Mouse (Mus musculus): ENCODE data around the gene S100a6. TPM values are rescaled to one million over a fixed set of nuclear protein-coding genes. Genes with fewer than 3 reads are reported as not detected.

The S100a6 gene
- polyA plus RNA-seq, 1 experiment from 2014 or later, result 6.1 TPM

- Histone ChIP-seq H3K9me3 (replicated peaks) (no peaks in the 10 kb centered on the region), H3K9ac (no peak within 1 kb of the TSS), H3K4me2 (no peak within 1 kb of the TSS), H3K27me3 (no peaks in the 10 kb centered on the region), H3K4me1 (replicated peaks) (no peaks in the 10 kb centered on the region), H3K4me3 (replicated peaks) (no peak within 1 kb of the TSS), H3K27ac (no peak within 1 kb of the TSS), H3K36me3 (no peaks in the 10 kb centered on the region)
- no peak for DNase-seq
- no peak for ATAC-seq (ENCODE audit: low read depth)
These were observed 41.0 kb downstream of the S100a6 start, which contains the start of gene S100a7a for GRCm38 (mm10) chr3:90653717-90654116. Gene S100a7a, plus strand, starts transcription at chr3:90654017.

- no peaks in the 10 kb centered on the region for H3K4me1 ChIP-seq (replicated peaks)
- no peak overlapping the region for H3K9ac ChIP-seq
These were observed 44.7 kb downstream of the S100a6 start for GRCm38 (mm10) chr3:90657405-90657804.

GRCm38 (mm10) chr3:90659364-90660044 lies 46.8 kb downstream of the S100a6 start:
- no peak for DNase-seq
- ATAC-seq (ENCODE audit: low read depth), result no peak
- no peaks in the 10 kb centered on the region for H3K9me3 ChIP-seq (replicated peaks)

More at GRCm38 (mm10) chr3:90657405-90657804, 44.7 kb downstream of the S100a6 start:
- H3K36me3 ChIP-seq, result no peaks in the 10 kb centered on the region
- DNase-seq (no peak), ATAC-seq (ENCODE audit: low read depth) (no peak)
- no peak overlapping the region for H3K4me3 ChIP-seq (replicated peaks)
- no peaks in the 10 kb centered on the region for H3K9me3 ChIP-seq (replicated peaks)
- H3K27ac ChIP-seq, result no peak overlapping the region
- H3K27me3 ChIP-seq, result no peaks in the 10 kb centered on the region
- H3K4me2 ChIP-seq, result no peak overlapping the region
- 55% methylated on average over 4 of the region's 4 CpGs for WGBS (ENCODE audit: insufficient replicate concordance)

GRCm38 (mm10) chr3:90664219-90664618 lies 51.5 kb downstream of the S100a6 start:
- Histone ChIP-seq H3K27me3 (no peaks in the 10 kb centered on the region), H3K4me1 (replicated peaks) (no peaks in the 10 kb centered on the region), H3K9me3 (replicated peaks) (no peaks in the 10 kb centered on the region), H3K4me3 (replicated peaks) (no peak overlapping the region), H3K9ac (no peak overlapping the region), H3K4me2 (no peak overlapping the region), H3K36me3 (no peaks in the 10 kb centered on the region), H3K27ac (no peak overlapping the region)
- ATAC-seq (ENCODE audit: low read depth) (no peak), DNase-seq (no peak)
- WGBS (ENCODE audit: insufficient replicate concordance), result 37% methylated on average over 2 of the region's 2 CpGs

More at GRCm38 (mm10) chr3:90659364-90660044, 46.8 kb downstream of the S100a6 start:
- Histone ChIP-seq H3K36me3 (no peaks in the 10 kb centered on the region), H3K9ac (no peak overlapping the region), H3K27ac (no peak overlapping the region), H3K4me1 (replicated peaks) (no peaks in the 10 kb centered on the region), H3K4me3 (replicated peaks) (no peak overlapping the region), H3K27me3 (no peaks in the 10 kb centered on the region), H3K4me2 (no peak overlapping the region)

- H3K4me1 ChIP-seq (replicated peaks), result no peaks in the 10 kb centered on the region
- no peaks in the 10 kb centered on the region for H3K27me3 ChIP-seq
- H3K4me2 ChIP-seq, result no peak within 1 kb of the TSS
- WGBS (ENCODE audit: insufficient replicate concordance), result 42% methylated on average over 8 of the region's 8 CpGs
- H3K36me3 ChIP-seq, result no peaks in the 10 kb centered on the region
- H3K9ac ChIP-seq, result no peak within 1 kb of the TSS
- H3K4me3 ChIP-seq (replicated peaks), result no peak within 1 kb of the TSS
- no peak for DNase-seq
- no peaks in the 10 kb centered on the region for H3K9me3 ChIP-seq (replicated peaks)
- no peak for ATAC-seq (ENCODE audit: low read depth)
- no peak within 1 kb of the TSS for H3K27ac ChIP-seq
These were observed 56.2 kb downstream of the S100a6 start, which contains the start of gene S100a8 for GRCm38 (mm10) chr3:90668846-90669245. Gene S100a8, plus strand, starts transcription at chr3:90668978.

Other genes with a start within 250 kb of the S100a6 start
- gene Slc27a3, start 222.9 kb upstream of the S100a6 start, polyA plus RNA-seq (2015; fragmentation: Nextera tagmentation; extraction: Ambion mirVana), result 1.5 and 1.6 TPM in 2 replicates
- 10.0 and 11.7 TPM in 2 replicates for gene Ints3, start 179.3 kb upstream of the S100a6 start, polyA plus RNA-seq (2015; fragmentation: Nextera tagmentation; extraction: Ambion mirVana)
- 4.0 TPM in 2 replicates for gene Npr1, start 147.0 kb upstream of the S100a6 start, polyA plus RNA-seq (2015; fragmentation: Nextera tagmentation; extraction: Ambion mirVana)
- gene Ilf2, start 136.8 kb upstream of the S100a6 start, polyA plus RNA-seq (2015; fragmentation: Nextera tagmentation; extraction: Ambion mirVana), result 75.0 and 85.0 TPM in 2 replicates
- gene Snapin, start 121.8 kb upstream of the S100a6 start, polyA plus RNA-seq (2015; fragmentation: Nextera tagmentation; extraction: Ambion mirVana), result 21.2 and 22.9 TPM in 2 replicates
- gene Chtop, start 103.4 kb upstream of the S100a6 start, polyA plus RNA-seq (2015; fragmentation: Nextera tagmentation; extraction: Ambion mirVana), result 65.8 and 72.5 TPM in 2 replicates
- 14.7 and 16.0 TPM in 2 replicates for gene S100a1, start 98.5 kb upstream of the S100a6 start, polyA plus RNA-seq (2015; fragmentation: Nextera tagmentation; extraction: Ambion mirVana)
- gene S100a13, start 98.4 kb upstream of the S100a6 start, polyA plus RNA-seq (2015; fragmentation: Nextera tagmentation; extraction: Ambion mirVana), result 19.8 and 20.6 TPM in 2 replicates
- gene S100a14, start 86.0 kb upstream of the S100a6 start, polyA plus RNA-seq (2015; fragmentation: Nextera tagmentation; extraction: Ambion mirVana), result not detected in 2 replicates
- 26.4 and 27.4 TPM in 2 replicates for gene S100a16, start 75.6 kb upstream of the S100a6 start, polyA plus RNA-seq (2015; fragmentation: Nextera tagmentation; extraction: Ambion mirVana)
- gene S100a3, start 52.3 kb upstream of the S100a6 start, polyA plus RNA-seq (2015; fragmentation: Nextera tagmentation; extraction: Ambion mirVana), result not detected in 2 replicates
- not detected in 2 replicates for gene S100a2, start 22.6 kb upstream of the S100a6 start, polyA plus RNA-seq (2015; fragmentation: Nextera tagmentation; extraction: Ambion mirVana)
- not detected in 2 replicates for gene Gm42674, start 11.0 kb upstream of the S100a6 start, polyA plus RNA-seq (2015; fragmentation: Nextera tagmentation; extraction: Ambion mirVana)
- 0.58 and 0.59 TPM in 2 replicates for gene S100a4, start 9.1 kb upstream of the S100a6 start, polyA plus RNA-seq (2015; fragmentation: Nextera tagmentation; extraction: Ambion mirVana)
- gene S100a5, start 4.4 kb upstream of the S100a6 start, polyA plus RNA-seq (2015; fragmentation: Nextera tagmentation; extraction: Ambion mirVana), result not detected in 2 replicates
- gene S100a7a, start 41.1 kb downstream of the S100a6 start, polyA plus RNA-seq (2015; fragmentation: Nextera tagmentation; extraction: Ambion mirVana), result not detected in 2 replicates
- gene S100a8, start 56.1 kb downstream of the S100a6 start, polyA plus RNA-seq (2015; fragmentation: Nextera tagmentation; extraction: Ambion mirVana), result 354 and 390 TPM in 2 replicates
- gene S100a9, start 82.8 kb downstream of the S100a6 start, polyA plus RNA-seq (2015; fragmentation: Nextera tagmentation; extraction: Ambion mirVana), result 208 and 228 TPM in 2 replicates
- not detected in 2 replicates for gene Pglyrp4, start 114.0 kb downstream of the S100a6 start, polyA plus RNA-seq (2015; fragmentation: Nextera tagmentation; extraction: Ambion mirVana)
- gene Gm5849, start 165.0 kb downstream of the S100a6 start, polyA plus RNA-seq (2015; fragmentation: Nextera tagmentation; extraction: Ambion mirVana), result not detected in 2 replicates

Data from liver, embryonic 13.5 days (tissue).